Mouse (Mus musculus): ENCODE data around the gene 5330417C22Rik. TPM values are rescaled to one million over a fixed set of nuclear protein-coding genes. Genes with fewer than 3 reads are reported as not detected.

Gene 5330417C22Rik
- 14.1 TPM for polyA plus RNA-seq (2015; fragmentation: Illumina TruSeq; extraction: RNeasy Lipid Tissue Mini Kit (QIAGEN cat#74804); ENCODE audit: insufficient read depth, low read depth, low replicate concordance)

GRCm38 (mm10) chr3:108536517-108537260 is at the start of gene 5330417C22Rik:
Gene 5330417C22Rik, minus strand, starts transcription at chr3:108536536.

GRCm38 (mm10) chr3:108571443-108572294 is 35.3 kb upstream of the 5330417C22Rik start, which contains the start of gene Taf13:
Gene Taf13, plus strand, starts transcription at chr3:108571698.

GRCm38 (mm10) chr3:108562133-108562730 is 25.9 kb upstream of the 5330417C22Rik start, which contains the start of gene Tmem167b:
Gene Tmem167b, minus strand, starts transcription at chr3:108562466.

DNA sequence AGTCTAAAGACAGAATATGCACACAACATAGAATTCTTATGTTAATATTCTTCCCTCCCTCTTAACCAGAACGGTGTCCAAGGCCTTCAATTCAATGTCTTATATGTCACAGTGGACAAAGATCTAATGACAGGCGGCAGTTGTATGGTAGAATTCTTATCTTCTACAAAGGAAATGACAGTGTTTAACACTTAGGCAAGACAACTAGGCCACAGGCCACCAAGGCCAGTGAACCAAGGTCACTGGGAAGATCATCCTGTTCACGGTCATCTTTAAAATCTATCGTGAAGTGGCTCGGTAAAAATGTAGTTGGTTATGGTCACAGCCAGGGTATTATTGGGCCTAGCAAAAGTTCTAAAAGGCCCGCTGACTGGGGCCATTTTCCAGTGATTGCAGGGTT is 2.4 kb downstream of the 5330417C22Rik start, which contains the start of gene 1700013F07Rik:
TSS of gene 1700013F07Rik (plus strand) at position 200 of the 400 bp plus-strand sequence.

DNA sequence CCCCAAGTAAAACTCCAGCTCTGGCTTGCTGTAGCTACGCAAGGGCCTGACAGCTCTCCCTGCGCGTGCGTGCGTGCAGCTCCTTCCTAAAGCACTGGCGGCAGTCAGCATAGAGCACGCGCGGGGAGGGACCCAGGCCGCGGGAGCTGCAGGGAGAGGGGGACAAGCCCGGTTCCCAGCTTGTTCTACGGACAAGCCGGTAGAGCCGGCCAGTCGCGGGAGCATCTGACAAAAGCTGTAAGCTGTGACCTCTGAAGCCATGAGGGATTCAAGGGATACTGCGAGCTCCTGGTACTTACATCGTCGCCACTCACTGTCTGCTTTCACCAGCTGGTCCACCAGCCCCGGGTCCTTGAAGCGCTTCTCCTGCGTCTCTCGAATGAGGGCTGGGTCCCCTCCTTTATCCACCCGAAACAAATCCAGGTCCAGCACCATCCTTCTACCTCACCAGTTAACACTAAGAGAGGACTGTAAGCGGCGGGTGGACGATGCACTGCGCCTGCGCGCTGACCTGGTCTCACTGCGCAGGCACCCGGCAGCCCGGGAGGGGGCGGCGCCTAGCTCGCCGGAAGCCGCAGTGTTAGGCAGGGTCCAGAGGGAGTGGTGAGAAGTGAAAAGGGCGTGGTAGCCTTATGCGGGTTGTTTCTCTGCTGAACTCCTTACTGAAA is 91.5 kb downstream of the 5330417C22Rik start, which contains the start of gene Sars:
TSS of gene Sars (minus strand) at position 512 of the 668 bp plus-strand sequence.

GRCm38 (mm10) chr3:108414857-108415830 is 121.2 kb downstream of the 5330417C22Rik start, which contains the start of gene Celsr2:
Gene Celsr2, minus strand, starts transcription at chr3:108415552.

Other genes starting within 250 kb of the 5330417C22Rik start
- not detected for gene Mybphl, start 171.6 kb downstream of the 5330417C22Rik start, polyA plus RNA-seq (2015; fragmentation: Illumina TruSeq; extraction: RNeasy Lipid Tissue Mini Kit (QIAGEN cat#74804); ENCODE audit: insufficient read depth, low read depth, low replicate concordance)
- 0.50 TPM for gene Psrc1, start 152.7 kb downstream of the 5330417C22Rik start, polyA plus RNA-seq (2015; fragmentation: Illumina TruSeq; extraction: RNeasy Lipid Tissue Mini Kit (QIAGEN cat#74804); ENCODE audit: insufficient read depth, low read depth, low replicate concordance)
- 6.2 TPM for gene Celsr2, start 121.0 kb downstream of the 5330417C22Rik start, polyA plus RNA-seq (2015; fragmentation: Illumina TruSeq; extraction: RNeasy Lipid Tissue Mini Kit (QIAGEN cat#74804); ENCODE audit: insufficient read depth, low read depth, low replicate concordance)
- 25.2 TPM for gene Sars, start 91.3 kb downstream of the 5330417C22Rik start, polyA plus RNA-seq (2015; fragmentation: Illumina TruSeq; extraction: RNeasy Lipid Tissue Mini Kit (QIAGEN cat#74804); ENCODE audit: insufficient read depth, low read depth, low replicate concordance)
- gene 1700013F07Rik, start 2.4 kb downstream of the 5330417C22Rik start, polyA plus RNA-seq (2015; fragmentation: Illumina TruSeq; extraction: RNeasy Lipid Tissue Mini Kit (QIAGEN cat#74804); ENCODE audit: insufficient read depth, low read depth, low replicate concordance), result not detected
- gene Tmem167b, start 25.9 kb upstream of the 5330417C22Rik start, polyA plus RNA-seq (2015; fragmentation: Illumina TruSeq; extraction: RNeasy Lipid Tissue Mini Kit (QIAGEN cat#74804); ENCODE audit: insufficient read depth, low read depth, low replicate concordance), result 10.0 TPM
- gene Taf13, start 35.2 kb upstream of the 5330417C22Rik start, polyA plus RNA-seq (2015; fragmentation: Illumina TruSeq; extraction: RNeasy Lipid Tissue Mini Kit (QIAGEN cat#74804); ENCODE audit: insufficient read depth, low read depth, low replicate concordance), result 4.4 TPM
- gene Wdr47, start 54.7 kb upstream of the 5330417C22Rik start, polyA plus RNA-seq (2015; fragmentation: Illumina TruSeq; extraction: RNeasy Lipid Tissue Mini Kit (QIAGEN cat#74804); ENCODE audit: insufficient read depth, low read depth, low replicate concordance), result 2.2 TPM
- gene Clcc1, start 117.4 kb upstream of the 5330417C22Rik start, polyA plus RNA-seq (2015; fragmentation: Illumina TruSeq; extraction: RNeasy Lipid Tissue Mini Kit (QIAGEN cat#74804); ENCODE audit: insufficient read depth, low read depth, low replicate concordance), result 8.0 TPM
- 1.1 TPM for gene Gpsm2, start 185.8 kb upstream of the 5330417C22Rik start, polyA plus RNA-seq (2015; fragmentation: Illumina TruSeq; extraction: RNeasy Lipid Tissue Mini Kit (QIAGEN cat#74804); ENCODE audit: insufficient read depth, low read depth, low replicate concordance)
- gene Aknad1, start 203.1 kb upstream of the 5330417C22Rik start, polyA plus RNA-seq (2015; fragmentation: Illumina TruSeq; extraction: RNeasy Lipid Tissue Mini Kit (QIAGEN cat#74804); ENCODE audit: insufficient read depth, low read depth, low replicate concordance), result not detected